Mouse (Mus musculus): ENCODE measurements around the gene Afp.

Afp gene

DNA sequence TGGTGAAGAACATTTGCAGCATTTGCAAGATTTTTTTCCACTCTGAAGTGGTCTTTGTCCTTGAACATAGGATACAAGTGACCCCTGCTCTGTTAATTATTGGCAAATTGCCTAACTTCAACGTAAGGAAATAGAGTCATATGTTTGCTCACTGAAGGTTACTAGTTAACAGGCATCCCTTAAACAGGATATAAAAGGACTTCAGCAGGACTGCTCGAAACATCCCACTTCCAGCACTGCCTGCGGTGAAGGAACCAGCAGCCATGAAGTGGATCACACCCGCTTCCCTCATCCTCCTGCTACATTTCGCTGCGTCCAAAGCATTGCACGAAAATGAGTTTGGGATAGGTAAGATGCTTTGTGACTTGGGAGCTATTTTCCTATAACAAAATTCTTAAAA, at the start of gene Afp:
Gene Afp, plus strand, starts transcription at position 220 of the 400 bp plus-strand sequence.
- no peak for DNase-seq (ENCODE audit: low read depth, low spot score)

DNA sequence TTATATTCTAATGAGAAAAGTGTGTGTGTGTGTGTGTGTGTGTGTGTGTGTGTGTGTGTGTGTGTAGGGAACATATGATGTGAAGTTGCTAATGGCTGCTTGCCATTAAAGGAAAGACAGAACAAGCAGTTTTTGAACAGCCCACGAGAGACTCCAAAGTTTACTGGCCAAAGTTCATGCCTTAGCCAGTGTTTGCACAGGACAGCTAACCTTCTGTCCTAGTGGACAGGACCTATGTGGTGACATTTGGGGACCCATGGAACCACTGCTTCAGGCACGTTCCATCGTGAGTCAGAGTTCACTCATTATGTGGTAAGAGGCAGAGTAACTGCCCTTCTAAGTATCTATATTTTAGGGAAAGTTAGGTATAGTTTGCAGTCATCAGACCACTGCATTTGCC, 43.0 kb upstream of the Afp start:
- DNase-seq (ENCODE audit: low read depth, low spot score), result no peak

DNA sequence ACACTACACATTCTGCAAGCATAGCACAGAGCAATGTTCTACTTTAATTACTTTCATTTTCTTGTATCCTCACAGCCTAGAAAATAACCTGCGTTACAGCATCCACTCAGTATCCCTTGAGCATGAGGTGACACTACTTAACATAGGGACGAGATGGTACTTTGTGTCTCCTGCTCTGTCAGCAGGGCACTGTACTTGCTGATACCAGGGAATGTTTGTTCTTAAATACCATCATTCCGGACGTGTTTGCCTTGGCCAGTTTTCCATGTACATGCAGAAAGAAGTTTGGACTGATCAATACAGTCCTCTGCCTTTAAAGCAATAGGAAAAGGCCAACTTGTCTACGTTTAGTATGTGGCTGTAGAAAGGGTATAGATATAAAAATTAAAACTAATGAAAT, 40.6 kb upstream of the Afp start:
- no peak for DNase-seq (ENCODE audit: low read depth, low spot score)

DNA sequence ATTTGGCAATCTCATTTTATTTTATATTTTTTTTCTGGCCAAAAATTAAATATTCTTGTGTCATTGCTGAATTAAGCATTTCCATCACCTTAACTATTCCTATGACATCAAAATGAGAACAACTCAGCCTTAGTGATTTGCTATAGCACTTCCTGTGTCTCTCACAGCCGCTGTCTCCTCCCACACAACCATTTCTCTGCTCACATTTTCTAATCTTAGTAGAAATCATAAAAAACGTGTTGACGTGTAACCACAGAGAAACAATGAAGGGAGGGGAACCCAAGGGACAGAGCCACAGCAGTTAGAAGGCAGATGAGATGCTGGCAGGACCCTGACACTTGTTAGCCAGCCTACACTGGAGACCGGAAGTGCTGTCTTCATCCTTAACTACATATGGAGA, 37.8 kb upstream of the Afp start:
- no peak for DNase-seq (ENCODE audit: low read depth, low spot score)

DNA sequence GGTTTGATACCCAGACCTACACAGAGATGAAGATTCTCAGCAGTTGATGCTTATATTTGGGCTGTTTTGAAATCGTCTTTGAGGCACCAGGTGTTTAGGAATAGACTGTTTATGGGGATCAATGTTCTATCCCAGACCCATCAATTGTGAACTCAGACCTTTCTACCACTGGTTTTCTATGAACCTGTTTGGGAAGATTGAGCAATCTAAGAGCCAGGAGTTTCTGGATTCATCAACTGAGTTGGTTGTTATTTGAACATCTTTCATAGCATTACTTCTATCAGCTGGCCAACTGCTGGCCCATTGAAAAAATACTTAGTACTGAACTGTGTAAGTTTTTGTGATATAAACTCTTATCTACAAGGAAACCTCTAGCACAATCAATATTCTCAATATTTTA, 33.3 kb upstream of the Afp start:
- no peak for DNase-seq (ENCODE audit: low read depth, low spot score)

DNA sequence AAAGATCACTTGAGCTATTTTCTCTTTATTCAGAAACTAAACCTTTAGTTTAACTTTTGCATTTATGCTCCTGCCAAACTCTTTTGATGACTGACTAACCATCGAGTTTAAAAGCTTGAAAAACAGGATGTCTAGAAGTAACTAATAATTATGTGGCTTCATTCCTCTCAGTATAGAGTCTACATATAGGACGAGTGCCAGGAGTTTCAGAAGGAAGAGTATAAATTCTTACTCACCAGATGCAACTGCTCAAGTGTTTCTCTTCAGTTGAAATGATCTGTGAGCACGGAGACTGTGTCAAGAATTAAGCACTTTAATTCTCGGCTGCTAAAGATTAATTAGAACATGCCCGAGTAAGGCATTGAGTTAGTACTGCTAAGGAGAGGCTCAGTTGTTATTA, 31.8 kb upstream of the Afp start:
- no peak for DNase-seq (ENCODE audit: low read depth, low spot score)

DNA sequence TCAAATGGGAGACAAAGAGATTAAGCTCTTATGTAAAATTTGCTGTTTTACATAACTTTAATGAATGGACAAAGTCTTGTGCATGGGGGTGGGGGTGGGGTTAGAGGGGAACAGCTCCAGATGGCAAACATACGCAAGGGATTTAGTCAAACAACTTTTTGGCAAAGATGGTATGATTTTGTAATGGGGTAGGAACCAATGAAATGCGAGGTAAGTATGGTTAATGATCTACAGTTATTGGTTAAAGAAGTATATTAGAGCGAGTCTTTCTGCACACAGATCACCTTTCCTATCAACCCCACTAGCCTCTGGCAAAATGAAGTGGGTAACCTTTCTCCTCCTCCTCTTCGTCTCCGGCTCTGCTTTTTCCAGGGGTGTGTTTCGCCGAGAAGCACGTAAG, 29.9 kb upstream of the Afp start, which contains the start of gene Alb:
Gene Alb, plus strand, starts transcription at position 279 of the 400 bp plus-strand sequence.
- no peak for DNase-seq (ENCODE audit: low read depth, low spot score)

DNA sequence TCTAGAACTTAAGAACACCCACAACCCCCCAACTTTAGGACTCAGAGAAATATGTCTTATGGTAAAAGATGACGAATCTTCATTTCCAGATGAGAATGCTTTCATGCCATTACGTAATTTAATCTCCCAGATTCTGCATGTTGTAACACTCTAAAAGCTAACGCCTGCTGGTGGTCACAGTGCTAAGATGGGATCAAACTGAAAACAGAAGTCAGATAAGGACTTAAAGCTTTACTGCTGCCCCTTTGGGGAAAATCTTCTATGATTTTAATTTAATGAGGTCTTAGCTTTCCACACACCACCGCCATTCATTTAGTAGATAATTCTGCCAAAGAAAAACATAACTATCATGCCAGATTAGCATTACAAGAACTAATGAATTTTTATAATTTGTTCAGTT, 23.7 kb upstream of the Afp start:
- no peak for DNase-seq (ENCODE audit: low read depth, low spot score)

DNA sequence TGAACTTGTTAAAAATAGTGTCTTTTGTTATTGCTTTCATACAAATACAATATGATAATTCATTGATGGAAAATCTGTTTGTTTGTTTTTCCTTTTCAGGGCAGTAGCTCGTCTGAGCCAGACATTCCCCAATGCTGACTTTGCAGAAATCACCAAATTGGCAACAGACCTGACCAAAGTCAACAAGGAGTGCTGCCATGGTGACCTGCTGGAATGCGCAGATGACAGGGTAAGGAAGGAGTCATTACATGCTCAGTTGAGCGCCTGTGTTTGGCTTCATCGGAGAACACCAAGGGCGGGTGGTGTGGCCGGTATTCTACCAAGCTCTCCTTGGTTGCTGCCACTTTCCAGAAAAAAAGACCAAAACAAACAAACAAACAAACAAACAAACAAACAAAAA, 23.3 kb upstream of the Afp start:
- DNase-seq (ENCODE audit: low read depth, low spot score), result no peak

DNA sequence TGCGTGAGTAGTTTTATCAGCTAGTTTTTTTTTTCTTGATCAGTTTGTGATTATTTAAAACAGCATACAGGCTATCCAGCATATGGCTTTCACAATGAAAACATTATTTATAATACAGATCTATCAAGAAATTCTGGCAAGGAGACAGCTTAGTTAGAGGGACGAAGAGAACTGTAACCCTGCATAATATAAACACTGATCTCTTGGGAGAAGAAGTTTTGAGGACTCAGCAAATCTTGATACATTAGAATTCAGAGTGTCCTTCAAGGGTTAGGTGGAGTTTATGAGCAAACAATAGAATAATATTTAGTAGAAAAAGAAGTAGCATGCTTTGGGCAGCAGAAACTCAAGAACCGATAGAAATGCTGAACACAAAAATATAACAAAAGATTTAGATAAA, 19.7 kb upstream of the Afp start:
- DNase-seq (ENCODE audit: low read depth, low spot score), result no peak

DNA sequence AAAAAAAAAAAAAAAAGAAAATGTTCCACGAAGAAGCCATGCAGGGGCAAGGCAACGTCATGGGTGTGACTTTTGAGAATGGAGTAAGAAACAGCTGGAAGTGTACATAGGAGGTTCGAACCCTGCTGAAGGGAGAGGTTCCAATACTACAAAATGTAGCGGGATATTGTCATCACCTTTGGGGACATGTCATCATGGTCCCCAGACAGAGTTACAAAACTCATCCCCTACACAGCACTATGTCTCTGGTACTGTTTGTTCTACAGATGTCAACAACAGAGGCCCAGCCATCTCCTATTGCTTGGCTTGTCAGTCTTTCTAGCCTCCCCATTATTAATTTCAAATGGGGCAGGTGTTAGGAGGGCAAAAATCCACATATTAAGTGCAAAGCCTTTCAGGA, 16.6 kb upstream of the Afp start:
- no peak for DNase-seq (ENCODE audit: low read depth, low spot score)

DNA sequence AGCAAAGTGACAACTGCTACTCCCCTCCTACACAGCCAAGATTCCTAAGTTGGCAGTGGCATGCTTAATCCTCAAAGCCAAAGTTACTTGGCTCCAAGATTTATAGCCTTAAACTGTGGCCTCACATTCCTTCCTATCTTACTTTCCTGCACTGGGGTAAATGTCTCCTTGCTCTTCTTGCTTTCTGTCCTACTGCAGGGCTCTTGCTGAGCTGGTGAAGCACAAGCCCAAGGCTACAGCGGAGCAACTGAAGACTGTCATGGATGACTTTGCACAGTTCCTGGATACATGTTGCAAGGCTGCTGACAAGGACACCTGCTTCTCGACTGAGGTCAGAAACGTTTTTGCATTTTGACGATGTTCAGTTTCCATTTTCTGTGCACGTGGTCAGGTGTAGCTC, 16.2 kb upstream of the Afp start:
- no peak for DNase-seq (ENCODE audit: low read depth, low spot score)

DNA sequence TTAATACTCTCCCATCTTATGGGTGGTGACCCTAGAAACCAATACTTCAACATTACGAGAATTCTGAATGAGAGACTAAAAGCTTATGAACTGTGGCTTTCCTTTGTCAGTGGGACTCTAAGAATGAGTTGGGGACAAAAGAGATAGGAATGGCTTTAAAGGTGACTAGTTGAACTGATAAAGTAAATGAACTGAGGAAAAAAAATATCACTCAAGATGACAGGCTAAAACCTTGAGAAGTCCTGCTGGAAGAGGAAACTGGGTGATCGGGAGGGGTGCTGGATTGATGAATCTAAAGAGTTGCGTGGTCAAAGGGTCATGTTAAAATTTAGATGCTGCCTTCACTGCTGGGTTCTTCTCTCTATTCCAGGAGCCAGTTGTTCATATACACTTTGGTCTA, 13.8 kb upstream of the Afp start:
- DNase-seq (ENCODE audit: low read depth, low spot score), result no peak

DNA sequence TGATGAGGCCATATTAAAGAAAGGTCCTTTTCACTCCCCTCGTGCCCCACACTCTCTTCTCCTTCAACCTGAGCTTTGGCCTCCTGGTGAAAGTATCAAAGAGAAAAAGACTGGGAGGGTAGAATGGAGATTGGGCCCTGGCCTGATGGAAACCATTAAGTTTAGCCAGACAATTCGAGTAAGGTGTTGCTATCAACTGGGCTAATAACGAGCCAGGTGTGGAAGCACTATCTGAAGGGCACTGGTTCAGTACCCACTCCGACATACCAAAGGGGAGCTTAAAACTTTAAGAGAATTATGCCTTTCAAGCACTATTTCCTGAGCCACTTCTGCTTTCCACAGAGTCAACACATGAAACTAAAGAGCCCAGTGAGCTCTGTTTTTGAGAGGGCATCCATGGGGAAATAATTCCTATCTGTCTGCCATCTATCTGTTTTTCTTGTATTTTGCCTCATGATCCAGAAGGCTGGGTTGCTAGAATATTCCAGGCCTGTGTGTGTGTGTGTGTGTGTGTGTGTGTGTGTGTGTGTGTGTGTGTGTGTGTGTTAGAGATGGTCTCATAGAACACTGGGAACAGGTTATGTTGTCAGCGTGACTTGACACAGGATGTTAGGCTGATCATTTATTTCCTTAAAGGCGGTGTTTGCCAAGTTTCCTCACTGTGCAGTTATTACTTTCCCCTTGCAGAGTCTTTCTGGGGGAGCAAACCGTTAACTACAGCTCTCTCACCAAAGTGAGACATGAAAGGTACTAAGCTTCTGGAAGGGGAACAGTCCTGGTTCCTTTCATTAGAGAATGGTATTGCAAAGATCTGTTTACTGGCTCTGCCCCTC, 13.0 kb upstream of the Afp start:
- DNase-seq (ENCODE audit: low read depth, low spot score), result no peak

DNA sequence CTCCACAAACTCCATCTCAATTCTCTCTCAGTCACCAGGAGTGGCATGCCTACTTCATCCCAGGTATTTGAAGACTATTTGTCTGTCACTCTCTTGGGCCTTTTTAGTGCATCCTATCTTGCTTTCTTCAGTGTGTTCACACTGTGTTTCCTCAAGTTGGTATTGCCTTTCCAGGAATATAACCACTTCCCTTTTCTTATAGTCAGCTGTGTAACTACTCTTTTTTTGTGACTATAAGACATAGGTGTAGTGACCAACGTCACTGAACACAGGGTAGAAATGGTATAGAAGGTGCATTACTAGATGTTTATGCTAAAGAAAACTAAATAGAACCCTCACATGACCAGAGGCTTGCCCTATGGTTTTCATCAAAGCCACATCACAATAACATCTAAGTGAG, 11.7 kb upstream of the Afp start:
- no peak for DNase-seq (ENCODE audit: low read depth, low spot score)

DNA sequence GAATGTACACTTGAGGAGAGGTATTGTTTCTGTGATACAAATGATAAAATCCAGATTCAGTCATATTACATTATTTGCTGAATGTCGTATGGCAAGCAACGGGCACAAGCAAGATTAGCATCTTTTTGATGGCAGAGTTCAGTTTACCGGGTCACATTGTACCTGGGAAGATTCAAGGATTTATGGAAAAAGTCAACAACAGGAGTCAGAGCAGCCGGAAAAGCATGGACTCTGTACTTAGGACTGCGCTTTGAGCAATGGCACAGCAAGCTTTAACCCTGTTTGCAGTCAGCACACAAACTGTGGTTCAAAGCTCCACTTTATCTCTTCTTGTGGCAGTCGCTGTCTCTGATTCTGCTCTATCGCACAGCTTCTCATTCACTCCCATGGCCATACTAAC, 4.9 kb upstream of the Afp start:
- no peak for DNase-seq (ENCODE audit: low read depth, low spot score)

DNA sequence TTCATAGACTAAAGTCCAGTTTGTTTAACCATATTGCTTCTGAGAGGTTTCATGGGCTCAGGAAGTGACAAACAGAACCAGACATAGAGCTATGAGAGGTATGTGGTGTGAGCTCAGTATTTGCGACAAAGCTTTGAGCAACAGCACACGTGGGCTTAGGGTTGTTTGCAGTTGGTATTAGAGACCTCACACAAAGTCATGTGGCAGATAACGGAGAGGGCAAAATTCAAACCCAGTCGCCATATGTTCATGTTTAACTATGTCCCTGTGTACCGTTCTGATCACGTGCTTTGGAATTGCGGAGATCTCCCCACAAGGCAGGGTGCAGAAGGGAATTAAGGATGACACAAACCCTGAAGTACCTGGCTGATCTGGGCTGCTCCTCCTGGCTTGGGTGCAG, 2.2 kb upstream of the Afp start:
- no peak for DNase-seq (ENCODE audit: low read depth, low spot score)

DNA sequence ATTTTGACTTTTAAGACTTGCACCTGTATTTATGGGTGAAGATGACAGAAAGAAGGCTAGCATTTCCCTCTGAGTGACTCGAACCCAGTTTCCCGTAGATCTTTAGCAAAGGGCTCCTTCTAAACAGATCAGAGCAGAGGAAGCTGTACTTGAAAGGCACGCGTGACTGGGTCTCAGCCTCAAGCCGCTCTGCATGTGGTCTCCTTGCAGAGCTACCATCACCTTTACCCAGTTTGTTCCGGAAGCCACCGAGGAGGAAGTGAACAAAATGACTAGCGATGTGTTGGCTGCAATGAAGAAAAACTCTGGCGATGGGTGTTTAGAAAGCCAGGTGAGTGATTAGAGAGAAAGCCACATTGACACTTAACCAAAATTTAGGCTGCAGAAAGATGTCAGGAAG, 1.9 kb downstream of the Afp start:
- DNase-seq (ENCODE audit: low read depth, low spot score), result no peak

DNA sequence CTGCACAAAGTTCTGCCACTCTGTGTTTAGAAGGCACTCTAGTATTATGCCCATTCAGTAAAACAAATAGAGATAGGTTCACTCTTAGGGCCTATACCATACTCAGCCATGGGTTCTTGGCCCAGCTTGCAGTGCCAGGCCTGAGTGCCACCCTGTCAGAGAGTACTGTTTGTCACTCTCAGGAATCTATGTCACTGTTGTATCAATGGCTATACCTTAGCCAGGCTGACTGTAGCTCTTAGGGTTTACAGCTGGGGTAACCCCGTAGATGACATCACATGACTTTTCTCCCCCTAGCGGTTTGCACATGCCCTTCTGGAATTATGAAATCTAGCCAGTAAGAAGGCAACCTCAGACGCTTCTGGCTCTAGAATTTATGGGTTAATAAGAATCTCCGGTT, 3.8 kb downstream of the Afp start:
- no peak for DNase-seq (ENCODE audit: low read depth, low spot score)

DNA sequence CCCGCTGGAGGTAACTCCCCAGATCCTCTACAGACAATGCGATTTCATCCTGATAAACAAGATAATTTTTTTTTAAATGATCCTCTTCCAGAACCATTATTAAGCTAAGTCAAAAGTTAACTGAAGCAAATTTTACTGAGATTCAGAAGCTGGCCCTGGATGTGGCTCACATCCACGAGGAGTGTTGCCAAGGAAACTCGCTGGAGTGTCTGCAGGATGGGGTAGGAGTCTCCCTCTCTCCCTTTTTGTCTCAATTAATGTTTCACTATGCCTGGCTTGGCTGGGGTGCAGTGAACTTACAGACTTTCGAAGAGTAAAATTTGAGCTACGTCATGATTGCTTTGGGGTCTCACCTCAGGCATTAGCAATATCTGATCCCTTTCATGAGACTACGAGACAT, 9.0 kb downstream of the Afp start:
- no peak for DNase-seq (ENCODE audit: low read depth, low spot score)

DNA sequence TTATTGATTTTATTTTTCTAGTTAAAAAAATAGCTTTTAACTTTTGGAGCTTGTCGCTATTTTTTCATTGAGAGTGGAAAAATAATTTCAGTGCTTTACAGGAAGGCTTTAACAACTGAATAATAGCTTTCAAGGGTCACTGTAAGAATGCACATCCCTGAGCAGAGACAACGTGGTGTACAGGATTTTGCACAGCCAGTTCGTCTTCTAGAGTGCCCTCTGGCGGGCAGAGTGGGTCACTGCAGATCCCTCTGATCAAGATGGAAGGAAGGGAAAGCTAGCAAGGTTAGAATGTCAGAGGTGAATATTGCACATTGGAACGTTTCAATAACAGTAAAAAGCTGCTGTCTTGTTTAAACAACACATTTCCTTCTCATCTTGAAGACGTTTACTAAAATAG, 10.2 kb downstream of the Afp start:
- DNase-seq (ENCODE audit: low read depth, low spot score), result peak; percentile 72

DNA sequence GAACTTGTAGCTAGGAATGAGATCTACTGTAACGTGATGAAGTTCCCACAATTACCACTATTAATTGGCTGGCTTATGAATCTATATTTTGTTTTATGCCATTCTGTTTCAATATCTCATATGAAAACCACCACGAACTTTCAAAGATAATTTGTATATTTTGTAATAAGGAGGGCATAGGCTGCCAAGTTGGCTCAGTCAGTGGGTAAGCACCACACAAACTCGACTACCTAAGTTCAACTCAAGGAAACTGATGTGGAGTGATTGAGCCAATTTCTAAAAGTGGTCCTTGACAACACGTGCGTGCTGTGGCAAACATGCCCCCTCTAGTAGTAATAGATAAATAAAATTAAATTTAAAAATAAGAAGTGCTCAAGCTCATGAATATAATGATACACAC, 11.2 kb downstream of the Afp start:
- DNase-seq (ENCODE audit: low read depth, low spot score), result no peak

DNA sequence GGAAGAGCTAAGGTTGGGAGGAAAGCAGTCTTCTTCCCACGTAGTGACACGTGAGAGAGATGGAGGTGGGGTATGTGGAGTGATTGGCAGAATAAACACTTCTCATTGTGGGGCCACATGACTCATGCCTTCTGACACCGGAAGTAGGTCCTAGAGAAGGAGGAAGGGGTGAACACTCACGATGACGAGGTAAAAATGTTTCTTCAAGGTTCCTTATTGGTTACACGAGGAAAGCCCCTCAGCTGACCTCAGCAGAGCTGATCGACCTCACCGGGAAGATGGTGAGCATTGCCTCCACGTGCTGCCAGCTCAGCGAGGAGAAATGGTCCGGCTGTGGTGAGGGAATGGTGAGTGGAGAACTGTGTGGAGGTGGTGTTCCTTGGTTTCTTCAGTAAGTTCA, 14.2 kb downstream of the Afp start:
- no peak for DNase-seq (ENCODE audit: low read depth, low spot score)

DNA sequence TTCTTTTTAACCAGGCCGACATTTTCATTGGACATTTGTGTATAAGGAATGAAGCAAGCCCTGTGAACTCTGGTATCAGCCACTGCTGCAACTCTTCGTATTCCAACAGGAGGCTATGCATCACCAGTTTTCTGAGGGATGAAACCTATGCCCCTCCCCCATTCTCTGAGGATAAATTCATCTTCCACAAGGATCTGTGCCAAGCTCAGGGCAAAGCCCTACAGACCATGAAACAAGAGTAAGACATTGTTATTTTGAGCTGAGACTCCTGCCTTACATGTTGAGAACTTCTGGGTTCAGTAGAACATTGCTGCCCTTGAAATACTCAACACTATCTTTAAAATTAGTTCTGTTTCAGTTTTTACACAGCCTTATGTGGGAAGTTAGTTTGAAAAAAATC, 16.0 kb downstream of the Afp start:
- DNase-seq (ENCODE audit: low read depth, low spot score), result no peak

Data from ES-CJ7 (cell line).